Mouse (Mus musculus) bone marrow, adult 2 months (tissue): ENCODE measurements at regions not wholly inside any gene's neighbourhood (a gene's known extent, or its start where the extent isn't known, plus 50 kb on each side); places are given as distances from the start of the nearest gene placed in this dataset.

Experiments
- CTCF ChIP-seq: fragments of 200-500 bp; IDR thresholded peaks from 2 replicates; pipeline ENCODE4 v1.5.1; 2011; ENCODE audit warnings: low read length, control low read depth; ENCODE audit not compliant: control insufficient read depth, insufficient read depth
- POLR2A ChIP-seq: fragments of 200-500 bp; IDR thresholded peaks from 2 replicates; pipeline ENCODE4 v1.6.1; 2011; ENCODE audit warnings: low read depth, mild to moderate bottlenecking, control low read depth, low read length, borderline replicate concordance; ENCODE audit not compliant: control insufficient read depth

- TF ChIP-seq CTCF = no peak
- TF ChIP-seq POLR2A = no peak
These were observed 431.9 kb downstream of the Ccdc171 start for GRCm38 (mm10) chr4:83957217-83957692.
